Mouse (Mus musculus) olfactory bulb, adult 2 months (tissue): ENCODE measurements around the gene Pced1a.

Experiments used
- CTCF ChIP-seq: fragments of 200-500 bp; IDR thresholded peaks from 2 replicates; pipeline ENCODE4 v1.5.1; 2012; ENCODE audit warnings: low read depth, mild to moderate bottlenecking, low read length, moderate library complexity; ENCODE audit not compliant: insufficient read depth
- POLR2A ChIP-seq: fragments of 200-500 bp; IDR thresholded peaks from 2 replicates; pipeline ENCODE4 v1.6.1; 2012; ENCODE audit warnings: mild to moderate bottlenecking, low read depth, low read length, moderate library complexity; ENCODE audit not compliant: insufficient read depth

GRCm38 (mm10) chr2:130430484-130430883 is 6.0 kb upstream of the Pced1a start:
- TF ChIP-seq CTCF (no peak), POLR2A (no peak)
